Mouse (Mus musculus): Measurements from ENCODE around the gene Wdfy2. TPM values are rescaled to one million over a fixed set of nuclear protein-coding genes. Genes with fewer than 3 reads are reported as not detected.
A peak's percentile ranks its signal among the peaks of the same experiment; 100 is the strongest.

Wdfy2 gene
- polyA plus RNA-seq (2014; fragmentation: Nextera tagmentation; extraction: Ambion mirVana), result 9.1 and 13.0 TPM in 2 replicates

GRCm38 (mm10) chr14:62837641-62838252 is at the start of gene Wdfy2:
Gene Wdfy2 (plus strand): TSS chr14:62837678.
- Histone ChIP-seq H3K4me2 (ENCODE audit: low read length) (peak within 1 kb of the TSS; percentile 66), H3K9ac (replicated peaks; ENCODE audit: low read length) (peak within 1 kb of the TSS; percentile 78), H3K36me3 (ENCODE audit: control insufficient read depth, insufficient read depth, low read length) (no peaks in the 10 kb centered on the region), H3K4me1 (ENCODE audit: control insufficient read depth, insufficient read depth, low read length) (peaks cover 18% of the 10 kb centered on the region), H3K9me3 (ENCODE audit: control insufficient read depth, low read length) (no peaks in the 10 kb centered on the region), H3K4me3 (replicated peaks; ENCODE audit: low read depth, low read length) (peak within 1 kb of the TSS; percentile 77), H3K27ac (replicated peaks; ENCODE audit: low read depth, low read length) (peak within 1 kb of the TSS; percentile 83), H3K27me3 (ENCODE audit: control insufficient read depth, insufficient read depth, low read length) (no peaks in the 10 kb centered on the region)
- ATAC-seq (ENCODE audit: low FRiP score, low TSS enrichment) (peak; percentile 59), DNase-seq (peak; percentile 62)
- 0% methylated on average over 43 of the region's 49 CpGs for WGBS

- Histone ChIP-seq H3K27ac (replicated peaks; ENCODE audit: low read depth, low read length) (no peak overlapping the region), H3K4me3 (replicated peaks; ENCODE audit: low read depth, low read length) (no peak overlapping the region), H3K9me3 (ENCODE audit: control insufficient read depth, low read length) (no peaks in the 10 kb centered on the region), H3K36me3 (ENCODE audit: control insufficient read depth, insufficient read depth, low read length) (no peaks in the 10 kb centered on the region), H3K9ac (replicated peaks; ENCODE audit: low read length) (no peak overlapping the region), H3K27me3 (ENCODE audit: control insufficient read depth, insufficient read depth, low read length) (no peaks in the 10 kb centered on the region), H3K4me1 (ENCODE audit: control insufficient read depth, insufficient read depth, low read length) (no peaks in the 10 kb centered on the region), H3K4me2 (ENCODE audit: low read length) (no peak overlapping the region)
- 61% methylated on average over 4 of the region's 4 CpGs for WGBS
- ATAC-seq (ENCODE audit: low FRiP score, low TSS enrichment) (no peak), DNase-seq (no peak)
Observed at GRCm38 (mm10) chr14:62789282-62789681, 48.2 kb upstream of the Wdfy2 start.

DNA sequence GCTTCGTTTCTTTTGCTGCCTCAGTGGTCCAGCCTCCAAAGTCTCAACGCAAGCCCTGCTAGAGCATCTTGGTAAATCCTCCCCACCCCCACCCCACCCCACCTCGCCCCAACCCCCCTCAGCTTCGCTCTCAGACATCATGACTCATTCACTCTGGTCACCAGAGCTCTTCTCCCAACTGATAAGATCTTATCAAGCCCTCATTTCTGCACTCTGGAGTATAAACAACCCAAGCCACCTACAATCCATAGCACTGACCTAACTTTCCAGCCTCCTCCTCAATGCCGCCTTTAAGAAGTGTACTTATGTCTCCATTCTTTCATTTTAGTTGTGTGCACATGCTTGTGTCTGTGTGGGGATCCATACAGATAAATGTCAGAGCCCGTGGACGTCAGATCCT is 41.8 kb upstream of the Wdfy2 start:
- H3K27me3 ChIP-seq (ENCODE audit: control insufficient read depth, insufficient read depth, low read length), result no peaks in the 10 kb centered on the region
- ATAC-seq (ENCODE audit: low FRiP score, low TSS enrichment) (no peak), DNase-seq (no peak)
- no peaks in the 10 kb centered on the region for H3K9me3 ChIP-seq (ENCODE audit: control insufficient read depth, low read length)
- 85% methylated on average over 7 of the region's 7 CpGs for WGBS
- H3K4me1 ChIP-seq (ENCODE audit: control insufficient read depth, insufficient read depth, low read length), result no peaks in the 10 kb centered on the region
- no peak overlapping the region for H3K4me3 ChIP-seq (replicated peaks; ENCODE audit: low read depth, low read length)
- H3K9ac ChIP-seq (replicated peaks; ENCODE audit: low read length), result no peak overlapping the region
- H3K4me2 ChIP-seq (ENCODE audit: low read length), result no peak overlapping the region
- H3K36me3 ChIP-seq (ENCODE audit: control insufficient read depth, insufficient read depth, low read length), result no peaks in the 10 kb centered on the region
- no peak overlapping the region for H3K27ac ChIP-seq (replicated peaks; ENCODE audit: low read depth, low read length)

- DNase-seq, result peak; percentile 5
- Histone ChIP-seq H3K9ac (replicated peaks; ENCODE audit: low read length) (no peak overlapping the region), H3K4me1 (ENCODE audit: control insufficient read depth, insufficient read depth, low read length) (no peaks in the 10 kb centered on the region), H3K4me3 (replicated peaks; ENCODE audit: low read depth, low read length) (no peak overlapping the region), H3K27ac (replicated peaks; ENCODE audit: low read depth, low read length) (no peak overlapping the region), H3K36me3 (ENCODE audit: control insufficient read depth, insufficient read depth, low read length) (no peaks in the 10 kb centered on the region), H3K4me2 (ENCODE audit: low read length) (no peak overlapping the region), H3K9me3 (ENCODE audit: control insufficient read depth, low read length) (no peaks in the 10 kb centered on the region), H3K27me3 (ENCODE audit: control insufficient read depth, insufficient read depth, low read length) (no peaks in the 10 kb centered on the region)
- WGBS, result 6% methylated on average over 4 of the region's 4 CpGs
- no peak for ATAC-seq (ENCODE audit: low FRiP score, low TSS enrichment)
Observed at GRCm38 (mm10) chr14:62798608-62799101, 38.8 kb upstream of the Wdfy2 start.

DNA sequence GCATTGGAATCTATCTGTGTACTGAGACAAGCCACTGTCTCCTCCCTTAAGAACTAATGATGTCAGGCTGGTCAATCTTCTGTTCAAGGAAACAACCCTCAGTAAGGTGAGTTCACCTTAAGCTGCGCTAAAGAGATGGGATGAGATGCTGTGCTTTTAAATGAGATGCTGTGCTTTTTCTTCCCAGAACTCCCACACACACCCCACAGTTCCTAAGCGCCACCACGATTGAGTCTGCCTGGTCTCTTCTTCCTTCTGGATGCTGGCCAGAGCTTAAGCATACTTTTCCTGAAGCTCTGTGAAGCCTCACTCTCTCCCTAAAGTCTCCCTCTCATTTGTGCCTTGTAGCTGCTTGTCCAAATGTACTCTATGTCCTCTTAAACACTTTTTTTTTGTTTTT is 36.7 kb upstream of the Wdfy2 start:
- Histone ChIP-seq H3K4me2 (ENCODE audit: low read length) (no peak overlapping the region), H3K4me3 (replicated peaks; ENCODE audit: low read depth, low read length) (no peak overlapping the region), H3K9ac (replicated peaks; ENCODE audit: low read length) (no peak overlapping the region), H3K4me1 (ENCODE audit: control insufficient read depth, insufficient read depth, low read length) (no peaks in the 10 kb centered on the region), H3K27ac (replicated peaks; ENCODE audit: low read depth, low read length) (no peak overlapping the region), H3K27me3 (ENCODE audit: control insufficient read depth, insufficient read depth, low read length) (no peaks in the 10 kb centered on the region), H3K36me3 (ENCODE audit: control insufficient read depth, insufficient read depth, low read length) (no peaks in the 10 kb centered on the region), H3K9me3 (ENCODE audit: control insufficient read depth, low read length) (no peaks in the 10 kb centered on the region)
- ATAC-seq (ENCODE audit: low FRiP score, low TSS enrichment) (no peak), DNase-seq (no peak)
- 90% methylated on average over 3 of the region's 3 CpGs for WGBS

- H3K4me2 ChIP-seq (ENCODE audit: low read length), result no peak overlapping the region
- H3K27ac ChIP-seq (replicated peaks; ENCODE audit: low read depth, low read length), result no peak overlapping the region
- no peak for ATAC-seq (ENCODE audit: low FRiP score, low TSS enrichment)
- no peaks in the 10 kb centered on the region for H3K27me3 ChIP-seq (ENCODE audit: control insufficient read depth, insufficient read depth, low read length)
- H3K9ac ChIP-seq (replicated peaks; ENCODE audit: low read length), result no peak overlapping the region
- no peaks in the 10 kb centered on the region for H3K4me1 ChIP-seq (ENCODE audit: control insufficient read depth, insufficient read depth, low read length)
- H3K9me3 ChIP-seq (ENCODE audit: control insufficient read depth, low read length), result no peaks in the 10 kb centered on the region
- H3K4me3 ChIP-seq (replicated peaks; ENCODE audit: low read depth, low read length), result no peak overlapping the region
- DNase-seq, result no peak
- WGBS, result 83% methylated on average over 5 of the region's 5 CpGs
- no peaks in the 10 kb centered on the region for H3K36me3 ChIP-seq (ENCODE audit: control insufficient read depth, insufficient read depth, low read length)
Observed at GRCm38 (mm10) chr14:62803204-62803603, 34.3 kb upstream of the Wdfy2 start.

GRCm38 (mm10) chr14:62806921-62807320 is 30.6 kb upstream of the Wdfy2 start:
- Histone ChIP-seq H3K27ac (replicated peaks; ENCODE audit: low read depth, low read length) (no peak overlapping the region), H3K36me3 (ENCODE audit: control insufficient read depth, insufficient read depth, low read length) (no peaks in the 10 kb centered on the region), H3K9me3 (ENCODE audit: control insufficient read depth, low read length) (no peaks in the 10 kb centered on the region), H3K4me1 (ENCODE audit: control insufficient read depth, insufficient read depth, low read length) (no peaks in the 10 kb centered on the region), H3K4me3 (replicated peaks; ENCODE audit: low read depth, low read length) (no peak overlapping the region), H3K9ac (replicated peaks; ENCODE audit: low read length) (no peak overlapping the region), H3K27me3 (ENCODE audit: control insufficient read depth, insufficient read depth, low read length) (no peaks in the 10 kb centered on the region), H3K4me2 (ENCODE audit: low read length) (no peak overlapping the region)
- ATAC-seq (ENCODE audit: low FRiP score, low TSS enrichment), result no peak
- 71% methylated on average over 3 of the region's 3 CpGs for WGBS
- no peak for DNase-seq

GRCm38 (mm10) chr14:62808661-62809523 is 28.6 kb upstream of the Wdfy2 start:
- H3K4me1 ChIP-seq (ENCODE audit: control insufficient read depth, insufficient read depth, low read length), result no peaks in the 10 kb centered on the region
- no peaks in the 10 kb centered on the region for H3K9me3 ChIP-seq (ENCODE audit: control insufficient read depth, low read length)
- no peak overlapping the region for H3K27ac ChIP-seq (replicated peaks; ENCODE audit: low read depth, low read length)
- ATAC-seq (ENCODE audit: low FRiP score, low TSS enrichment) (no peak), DNase-seq (no peak)
- no peaks in the 10 kb centered on the region for H3K36me3 ChIP-seq (ENCODE audit: control insufficient read depth, insufficient read depth, low read length)
- H3K9ac ChIP-seq (replicated peaks; ENCODE audit: low read length), result no peak overlapping the region
- WGBS, result 82% methylated on average over 7 of the region's 7 CpGs
- no peaks in the 10 kb centered on the region for H3K27me3 ChIP-seq (ENCODE audit: control insufficient read depth, insufficient read depth, low read length)
- H3K4me3 ChIP-seq (replicated peaks; ENCODE audit: low read depth, low read length), result no peak overlapping the region
- H3K4me2 ChIP-seq (ENCODE audit: low read length), result no peak overlapping the region
